Mouse (Mus musculus) spleen, adult 2 months (tissue): ENCODE data around the gene Vmn1r24. TPM values are rescaled to one million over a fixed set of nuclear protein-coding genes. Genes with fewer than 3 reads are reported as not detected.
"Not testable (repeated sequence)": the region's sequence is repeated elsewhere in the genome, so short reads cannot be mapped to it uniquely, and the experiment has no call there.

Experiments
- DNase-seq, 2 experiments: peaks; one replicate each; pipeline versions ENCODE4 v3.0.0 to v3.0.0-alpha.2; 2012 to 2021; ENCODE audit warnings: low spot score in 2 of 2, low read depth in 1 of 2
- H3K27ac ChIP-seq: fragments of 200-500 bp; 2 replicates; pipeline ENCODE4 v1.5.1; 2012; ENCODE audit warnings: low read length, inconsistent platforms; ENCODE audit not compliant: insufficient read depth
- H3K27me3 ChIP-seq: fragments of 200-500 bp; 2 replicates; pipeline ENCODE4 v1.6.1; 2012; ENCODE audit warnings: mild to moderate bottlenecking, moderate library complexity, low read length, inconsistent platforms; ENCODE audit not compliant: control insufficient read depth, insufficient read depth
- H3K36me3 ChIP-seq: fragments of 200-500 bp; 2 replicates; pipeline ENCODE4 v1.6.1; 2012; ENCODE audit warnings: mild to moderate bottlenecking, low read length, inconsistent platforms; ENCODE audit not compliant: control insufficient read depth, insufficient read depth
- H3K4me1 ChIP-seq: fragments of 200-500 bp; 2 replicates; pipeline ENCODE4 v1.6.1; 2011; ENCODE audit warnings: inconsistent platforms; ENCODE audit not compliant: control insufficient read depth, insufficient read depth, insufficient read length
- H3K4me3 ChIP-seq: fragments of 200-500 bp; 2 replicates; pipeline ENCODE4 v1.5.1; 2011; ENCODE audit warnings: mild to moderate bottlenecking, inconsistent platforms; ENCODE audit not compliant: insufficient read depth, insufficient read length; ENCODE audit errors: extremely low read depth
- CTCF ChIP-seq: fragments of 200-500 bp; IDR thresholded peaks from 2 replicates; pipeline ENCODE4 v1.5.1; 2011; ENCODE audit warnings: mild to moderate bottlenecking, inconsistent platforms; ENCODE audit not compliant: insufficient read depth, insufficient read length, insufficient replicate concordance; ENCODE audit errors: extremely low read depth
- POLR2A ChIP-seq: fragments of 200-500 bp; IDR thresholded peaks from 2 replicates; pipeline ENCODE4 v1.6.1; 2011; ENCODE audit warnings: low read depth, low read length, inconsistent platforms
- WGBS: fragments of 180-500 bp; shearing (Covaris S2); methylation state at CpG from one replicate; pipeline ENCODE4 v1.1.7; 2018; 5-methylcytosine and 5-hydroxymethylcytosine counted together
- polyA plus RNA-seq: library from polyadenylated mRNA; depleted of rRNA; stranded (reverse); fragments of >200 nt; gene quantifications from 2 replicates; pipeline ENCODE4 v1.2.3, GENCODE M21; 2012; rRNA removed

Gene Vmn1r24
- not detected in 2 replicates for polyA plus RNA-seq

DNA sequence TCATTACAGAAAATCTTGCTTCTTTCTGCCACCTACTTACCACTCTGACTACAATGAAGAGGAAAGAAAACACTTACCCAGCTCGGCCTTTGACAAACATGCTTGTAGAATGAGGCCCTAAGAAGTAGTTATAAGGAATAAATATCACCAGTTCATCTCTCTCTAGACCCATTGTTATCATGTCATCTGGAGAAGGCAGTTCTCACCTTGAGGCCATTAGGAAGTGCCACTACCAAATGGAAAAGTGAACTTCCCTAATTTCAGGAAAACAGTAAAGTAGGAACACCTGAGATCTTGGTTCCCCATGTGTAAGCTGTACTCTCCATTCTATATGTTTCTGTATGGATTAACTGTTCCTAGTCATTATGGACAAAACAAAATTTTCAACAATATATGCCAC, at the start of gene Vmn1r24:
Vmn1r24 (minus strand) TSS at position 101 of the 400 bp plus-strand sequence.
- H3K4me1 ChIP-seq, H3K27ac ChIP-seq, H3K36me3 ChIP-seq, H3K27me3 ChIP-seq, H3K4me3 ChIP-seq, DNase-seq: not testable (repeated sequence)
- WGBS = 80% methylated on average over 1 of the region's 1 CpGs

DNA sequence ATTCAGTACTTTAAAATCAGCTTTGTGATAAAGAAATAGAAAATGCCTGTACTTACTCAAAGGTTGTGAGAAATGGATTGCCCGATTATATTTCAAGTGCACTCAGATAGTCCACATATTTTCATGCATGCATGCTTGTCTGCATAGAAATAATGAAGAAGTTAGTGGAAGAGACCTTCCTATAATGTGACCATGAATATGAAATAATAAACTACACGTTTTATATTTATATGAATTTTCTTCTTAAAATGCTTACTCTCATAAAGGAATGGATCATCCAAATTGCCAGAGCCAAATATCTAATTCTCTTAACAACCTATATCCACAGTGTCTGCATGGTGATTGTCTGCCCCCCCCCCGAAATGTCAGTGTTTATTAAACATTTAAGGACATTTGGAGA, 19.4 kb upstream of the Vmn1r24 start, which contains the start of gene Vmn1r25:
Vmn1r25 (minus strand) TSS at position 101 of the 400 bp plus-strand sequence.
- Histone ChIP-seq H3K36me3 (no peaks in the 10 kb centered on the region), H3K27ac (no peak within 1 kb of the TSS), H3K4me1 (no peaks in the 10 kb centered on the region), H3K4me3 (no peak within 1 kb of the TSS), H3K27me3 (no peaks in the 10 kb centered on the region)
- DNase-seq = no peak
- 61% methylated on average over 3 of the region's 3 CpGs for WGBS
- TF ChIP-seq CTCF = no peak
- no peak for TF ChIP-seq POLR2A

DNA sequence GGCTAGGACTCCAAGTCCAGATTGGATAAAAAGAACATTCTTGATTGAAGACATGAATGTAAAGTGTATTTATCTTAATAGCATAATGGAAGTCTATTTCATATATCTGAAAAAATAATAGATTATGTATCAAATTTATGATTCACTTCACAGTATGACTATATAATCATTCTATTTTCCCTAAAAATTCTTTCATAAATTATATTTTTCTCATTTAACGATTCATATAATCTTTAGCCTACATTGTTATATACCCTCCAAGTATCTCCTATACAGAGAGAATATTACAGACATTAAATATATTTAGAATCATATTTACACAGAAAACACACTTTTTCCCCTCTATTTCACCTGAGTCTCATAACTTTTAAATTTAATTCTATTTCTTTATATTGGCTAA, 34.6 kb downstream of the Vmn1r24 start, which contains the start of gene Vmn1r23:
Vmn1r23 (minus strand) TSS at position 101 of the 400 bp plus-strand sequence.
- no peak within 1 kb of the TSS for H3K27ac ChIP-seq
- 90% methylated on average over 1 of the region's 1 CpGs for WGBS
- no peak within 1 kb of the TSS for H3K4me3 ChIP-seq
- DNase-seq = no peak
- no peaks in the 10 kb centered on the region for H3K4me1 ChIP-seq
- no peaks in the 10 kb centered on the region for H3K36me3 ChIP-seq
- H3K27me3 ChIP-seq = no peaks in the 10 kb centered on the region
- no peak for TF ChIP-seq POLR2A
- TF ChIP-seq CTCF = no peak

DNA sequence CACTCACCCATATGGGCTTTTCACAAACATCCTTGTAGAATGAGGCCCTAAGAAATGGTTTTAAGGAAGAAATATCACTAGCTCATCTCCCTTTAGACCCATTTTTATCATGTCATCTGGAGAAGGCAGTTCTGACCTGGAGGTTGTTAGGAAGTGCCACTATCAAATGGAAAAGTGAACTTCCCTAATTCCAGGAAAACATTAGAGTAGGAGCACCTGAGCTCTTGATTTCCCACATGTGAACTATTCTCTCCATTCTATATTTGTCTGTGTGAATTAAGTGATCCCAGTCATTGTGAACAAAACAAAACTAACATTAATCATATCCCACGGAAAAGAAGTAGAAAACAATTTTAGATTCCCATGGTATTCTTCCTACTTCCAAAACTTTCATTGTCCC, 53.4 kb downstream of the Vmn1r24 start, which contains the start of gene Vmn1r22:
Vmn1r22 (minus strand) TSS at position 101 of the 400 bp plus-strand sequence.
- TF ChIP-seq CTCF (no peak), POLR2A (no peak)
- Histone ChIP-seq H3K4me1 (no peaks in the 10 kb centered on the region), H3K27ac (no peak within 1 kb of the TSS), H3K4me3 (no peak within 1 kb of the TSS), H3K36me3 (no peaks in the 10 kb centered on the region), H3K27me3 (no peaks in the 10 kb centered on the region)
- 88% methylated on average over 1 of the region's 1 CpGs for WGBS
- DNase-seq = no peak

Other genes starting within 250 kb of the Vmn1r24 start
- gene Vopp1, start 136.3 kb downstream of the Vmn1r24 start, polyA plus RNA-seq = 18.3 and 20.2 TPM in 2 replicates
- not detected in 2 replicates for gene Vmn1r21, start 111.2 kb downstream of the Vmn1r24 start, polyA plus RNA-seq
- gene Vmn1r22, start 53.5 kb downstream of the Vmn1r24 start, polyA plus RNA-seq = not detected in 2 replicates
- gene Vmn1r23, start 34.7 kb downstream of the Vmn1r24 start, polyA plus RNA-seq = not detected in 2 replicates
- gene Vmn1r25, start 19.3 kb upstream of the Vmn1r24 start, polyA plus RNA-seq = not detected in 2 replicates
- gene Vmn1r26, start 53.7 kb upstream of the Vmn1r24 start, polyA plus RNA-seq = not detected in 2 replicates